Mouse (Mus musculus): Measurements from ENCODE around the gene Zkscan14. TPM values are rescaled to one million over a fixed set of nuclear protein-coding genes. Genes with fewer than 3 reads are reported as not detected.
A peak's percentile ranks its signal among the peaks of the same experiment; 100 is the strongest.

Zkscan14 gene
- total RNA-seq (2012; rRNA removed) (6.7 and 7.1 TPM in 2 replicates), polyA plus RNA-seq (2012; ENCODE audit: insufficient read depth in 1 of 2, insufficient read length in 2 of 2, low read depth in 1 of 2, low replicate concordance in 2 of 2, missing spikeins in 1 of 2) (1 to 10 TPM in 1 of 2 experiments, not detected in 1; 7.5 TPM)

DNA sequence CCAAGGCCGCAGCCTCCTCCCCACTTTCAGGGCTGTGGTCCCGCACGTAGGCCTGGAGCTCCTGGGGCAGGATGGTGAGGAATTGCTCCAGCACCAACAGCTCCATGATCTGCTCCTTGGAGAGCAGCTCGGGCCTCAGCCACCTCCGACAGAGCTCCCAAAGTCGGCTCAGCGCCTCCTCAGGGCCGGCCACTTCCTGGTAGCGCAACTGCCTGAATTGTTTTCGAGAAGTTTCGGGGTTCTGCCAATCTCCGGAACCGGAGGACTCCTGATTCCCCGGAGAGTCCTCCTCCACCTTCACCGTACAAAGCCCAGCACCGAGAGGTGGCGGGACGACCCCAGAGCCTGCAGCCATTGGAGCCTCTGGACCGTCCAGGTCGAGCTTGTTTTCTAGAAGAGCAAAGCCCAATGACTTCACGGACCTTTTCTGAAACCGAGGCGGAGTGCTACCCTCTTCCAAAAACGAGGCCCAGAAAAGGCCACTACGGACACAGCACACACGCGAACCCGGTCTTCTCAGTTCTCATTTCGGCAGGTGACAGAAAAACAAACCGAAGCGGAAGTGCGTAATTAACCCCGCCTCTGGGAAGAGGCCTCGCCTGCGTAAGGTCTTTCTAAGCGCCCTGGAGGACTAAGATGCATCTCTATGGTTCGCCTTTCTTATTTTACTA lies at the start of gene Zkscan14:
TSS of gene Zkscan14 (minus strand) at position 548 of the 671 bp plus-strand sequence.
- DNase-seq (ENCODE audit: low read depth, low spot score): peak; percentile 96
- Histone ChIP-seq H3K27ac (ENCODE audit: control insufficient read depth, low read depth, low read length) (peak within 1 kb of the TSS; percentile 81), H3K4me3 (ENCODE audit: control insufficient read depth in 1 of 2, insufficient read depth in 1 of 2, low read depth in 2 of 2, low read length in 2 of 2) (peak within 1 kb of the TSS; percentile 98 to 100), H3K36me3 (ENCODE audit: control insufficient read depth in 1 of 2, insufficient read depth in 2 of 2, low read length in 2 of 2) (peaks cover 0 to 13% of the 10 kb centered on the region in 2 experiments; a peak in 2 of 4 replicates), H3K9me3 (replicated peaks; ENCODE audit: insufficient read depth, low read length) (no peaks in the 10 kb centered on the region), H3K27me3 (ENCODE audit: control insufficient read depth in 1 of 2, insufficient read depth in 2 of 2, low read length in 2 of 2) (no peaks in the 10 kb centered on the region), H3K4me1 (ENCODE audit: control insufficient read depth in 1 of 2, insufficient read depth in 2 of 2, low read length in 2 of 2) (peaks cover 0 to 18% of the 10 kb centered on the region in 2 experiments; a peak in 2 of 4 replicates), H3K79me2 (ENCODE audit: control insufficient read depth, insufficient read depth, low read length, poor library complexity) (peaks cover 22% of the 10 kb centered on the region), H3K9ac (ENCODE audit: control insufficient read depth, low read depth, low read length, poor library complexity, severe bottlenecking) (peak within 1 kb of the TSS; percentile 95)
- TF ChIP-seq CHD1 (IDR thresholded peaks at IDR 0.05; ENCODE audit: low read depth, low read length) (no peak), NELFE (IDR thresholded peaks at IDR 0.05; ENCODE audit: low read depth, low read length) (peak; percentile 75), MAX (IDR thresholded peaks at IDR 0.05; ENCODE audit: low read length) (peak; percentile 80), CHD2 (IDR thresholded peaks at IDR 0.05; ENCODE audit: low read length) (no peak), MAZ (IDR thresholded peaks at IDR 0.05; ENCODE audit: low read depth, low read length) (no peak), KAT2A (conservative IDR thresholded peaks at IDR 0.05; ENCODE audit: low read depth, low read length) (no peak; the same call in 1 of the 2 replicates), HCFC1 (IDR thresholded peaks at IDR 0.05; ENCODE audit: low read depth, low read length) (peak; percentile 93), TAL1 (IDR thresholded peaks at IDR 0.05; ENCODE audit: low read length) (no peak), SIN3A (IDR thresholded peaks at IDR 0.05; ENCODE audit: low read length) (peak; percentile 99), TCF12 (IDR thresholded peaks at IDR 0.05; ENCODE audit: low read depth, low read length) (0 out of 2 replicates have a peak, but pooled peaks have one; percentile 32), BHLHE40 (IDR thresholded peaks at IDR 0.05; ENCODE audit: borderline replicate concordance, low read depth, low read length) (peak; percentile 53; the same call in 1 of the 2 replicates), ELF1 (IDR thresholded peaks at IDR 0.05; ENCODE audit: low read depth, low read length) (peak; percentile 83), POLR2AphosphoS2 (IDR thresholded peaks at IDR 0.05; ENCODE audit: low read length) (peak; percentile 74; the same call in 1 of the 2 replicates), GABPA (IDR thresholded peaks at IDR 0.05; ENCODE audit: low read depth, low read length) (peak; percentile 20; the same call in 1 of the 2 replicates), ZKSCAN1 (IDR thresholded peaks at IDR 0.05; ENCODE audit: low read depth, low read length) (no peak), MAFK (IDR thresholded peaks at IDR 0.05; ENCODE audit: borderline replicate concordance, low read depth, low read length) (no peak), ZNF384 (IDR thresholded peaks at IDR 0.05; ENCODE audit: low read depth, low read length) (0 out of 2 replicates have a peak, but pooled peaks have one; percentile 9), MXI1 (IDR thresholded peaks at IDR 0.05; ENCODE audit: low read depth, low read length) (peak; percentile 97), MEF2A (IDR thresholded peaks at IDR 0.05; ENCODE audit: extremely low read depth, insufficient replicate concordance, low read depth, low read length, poor library complexity, severe bottlenecking) (no peak), MYC (IDR thresholded peaks at IDR 0.05; ENCODE audit: low read depth, low read length) (peak; percentile 41; the same call in 1 of the 2 replicates), ETS1 (IDR thresholded peaks at IDR 0.05; ENCODE audit: low read depth, low read length) (peak; percentile 42; the same call in 1 of the 2 replicates), TBP (IDR thresholded peaks at IDR 0.05; ENCODE audit: low read depth, low read length) (peak; percentile 82; the same call in 1 of the 2 replicates), CTCF (IDR thresholded peaks at IDR 0.05 in 2 of 3, conservative IDR thresholded peaks at IDR 0.05 in 1 of 3; ENCODE audit: control insufficient read depth in 1 of 3, insufficient read depth in 1 of 3, low read depth in 2 of 3, low read length in 3 of 3, poor library complexity in 1 of 3, severe bottlenecking in 1 of 3) (no peak), USF1 (IDR thresholded peaks at IDR 0.05; ENCODE audit: low read depth, low read length) (peak; percentile 47), ZC3H11A (IDR thresholded peaks at IDR 0.05; ENCODE audit: low read depth, low read length) (no peak), RAD21 (IDR thresholded peaks at IDR 0.05; ENCODE audit: low read depth, low read length) (no peak), POLR2AphosphoS5 (IDR thresholded peaks at IDR 0.05; ENCODE audit: borderline replicate concordance, low read depth, low read length) (no peak), RCOR1 (IDR thresholded peaks at IDR 0.05; ENCODE audit: low read depth, low read length) (no peak), E2F4 (IDR thresholded peaks at IDR 0.05; ENCODE audit: borderline replicate concordance, low read depth, low read length) (no peak), SMC3 (IDR thresholded peaks at IDR 0.05; ENCODE audit: low read depth, low read length) (no peak), ZMIZ1 (IDR thresholded peaks at IDR 0.05; ENCODE audit: low read depth, low read length) (peak; percentile 82), GATA1 (IDR thresholded peaks at IDR 0.05; ENCODE audit: low read depth, low read length) (no peak), UBTF (IDR thresholded peaks at IDR 0.05; ENCODE audit: borderline replicate concordance, insufficient read depth, low read depth, low read length) (0 out of 2 replicates have a peak, but pooled peaks have one; percentile 20), MYB (IDR thresholded peaks at IDR 0.05; ENCODE audit: low read depth, low read length) (no peak), NRF1 (IDR thresholded peaks at IDR 0.05; ENCODE audit: insufficient read depth, low read depth, low read length, poor library complexity, severe bottlenecking) (no peak)

All from MEL (cell line).